Mouse (Mus musculus) heart, embryonic 12.5 days (tissue): ENCODE results near the gene Adamtsl2. TPM values are rescaled to one million over a fixed set of nuclear protein-coding genes. Genes with fewer than 3 reads are reported as not detected.
A peak's percentile ranks its signal among the peaks of the same experiment; 100 is the strongest.

ENCODE experiments used
- ATAC-seq: fragments of 200-750 bp; cut with Nextera tagmentation; 2 replicates; pipeline ENCODE4 v1.8.0; 2017; ENCODE audit warnings: moderate TSS enrichment, moderate library complexity; ENCODE audit not compliant: insufficient number of reproducible peaks, low FRiP score
- H3K27ac ChIP-seq: fragments of 300-500 bp; sonication (generic); 2 replicates; pipeline ENCODE4 v1.5.1; 2016; ENCODE audit warnings: mild to moderate bottlenecking, moderate library complexity; ENCODE audit not compliant: poor library complexity, severe bottlenecking
- H3K27me3 ChIP-seq: fragments of 300-500 bp; sonication (generic); replicated peaks from 2 replicates; pipeline ENCODE4 v1.6.1; 2016; ENCODE audit warnings: mild to moderate bottlenecking, moderate library complexity
- H3K36me3 ChIP-seq: fragments of 300-500 bp; sonication (generic); 2 replicates; pipeline ENCODE4 v1.6.1; 2016; ENCODE audit warnings: mild to moderate bottlenecking, moderate library complexity
- H3K4me1 ChIP-seq: fragments of 300-500 bp; sonication (generic); replicated peaks from 2 replicates; pipeline ENCODE4 v1.6.1; 2016; ENCODE audit warnings: mild to moderate bottlenecking
- H3K4me2 ChIP-seq: fragments of 300-500 bp; sonication (generic); 2 replicates; pipeline ENCODE4 v1.6.1; 2016; ENCODE audit warnings: mild to moderate bottlenecking, moderate library complexity
- H3K4me3 ChIP-seq: fragments of 300-500 bp; sonication (generic); 2 replicates; pipeline ENCODE4 v1.5.1; 2016; ENCODE audit warnings: mild to moderate bottlenecking
- H3K9ac ChIP-seq: fragments of 300-500 bp; sonication (generic); 2 replicates; pipeline ENCODE4 v1.6.1; 2016; ENCODE audit warnings: mild to moderate bottlenecking, moderate library complexity
- H3K9me3 ChIP-seq: fragments of 300-500 bp; sonication (generic); replicated peaks from 2 replicates; pipeline ENCODE4 v1.6.1; 2016; ENCODE audit warnings: mild to moderate bottlenecking, moderate library complexity
- WGBS: fragments of 180-500 bp; shearing (Covaris S2); methylation state at CpG from one replicate; pipeline ENCODE4 v1.1.7; 2016; 5-methylcytosine and 5-hydroxymethylcytosine counted together
- polyA plus RNA-seq: library from polyadenylated mRNA; unstranded; fragments of >200 nt; fragmentation: Nextera tagmentation; extraction: Ambion mirVana; gene quantifications from 2 replicates; pipeline ENCODE4 v1.2.1, GENCODE M21; 2016

The Adamtsl2 gene
- polyA plus RNA-seq, 1 experiment from 2014 or later = 12.2 TPM

- Histone ChIP-seq H3K36me3 (no peaks in the 10 kb centered on the region), H3K4me2 (no peak overlapping the region), H3K9me3 (no peaks in the 10 kb centered on the region), H3K27me3 (0 out of 2 replicates have a peak, but pooled peaks cover 4% of the 10 kb centered on the region), H3K4me3 (no peak overlapping the region), H3K27ac (no peak overlapping the region), H3K9ac (no peak overlapping the region), H3K4me1 (no peaks in the 10 kb centered on the region)
- WGBS = 71% methylated on average over 6 of the region's 6 CpGs
- ATAC-seq = no peak
Measured at GRCm38 (mm10) chr2:27049408-27049807, 29.8 kb upstream of the Adamtsl2 start.

GRCm38 (mm10) chr2:27058251-27058650 is 20.9 kb upstream of the Adamtsl2 start:
- Histone ChIP-seq H3K27ac (no peak overlapping the region), H3K27me3 (no peaks in the 10 kb centered on the region), H3K4me1 (peaks cover 31% of the 10 kb centered on the region), H3K9ac (no peak overlapping the region), H3K9me3 (no peaks in the 10 kb centered on the region), H3K4me2 (no peak overlapping the region), H3K36me3 (no peaks in the 10 kb centered on the region), H3K4me3 (no peak overlapping the region)
- no peak for ATAC-seq
- 68% methylated on average over 4 of the region's 4 CpGs for WGBS

GRCm38 (mm10) chr2:27058751-27059150 is 20.4 kb upstream of the Adamtsl2 start:
- no peaks in the 10 kb centered on the region for H3K36me3 ChIP-seq
- no peak overlapping the region for H3K4me2 ChIP-seq
- no peaks in the 10 kb centered on the region for H3K9me3 ChIP-seq
- H3K27ac ChIP-seq = no peak overlapping the region
- H3K4me1 ChIP-seq = peaks cover 31% of the 10 kb centered on the region
- WGBS = 56% methylated on average over 12 of the region's 12 CpGs
- ATAC-seq = no peak
- H3K4me3 ChIP-seq = no peak overlapping the region
- H3K27me3 ChIP-seq = no peaks in the 10 kb centered on the region
- no peak overlapping the region for H3K9ac ChIP-seq

GRCm38 (mm10) chr2:27059187-27059586 is 20.0 kb upstream of the Adamtsl2 start:
- Histone ChIP-seq H3K27ac (no peak overlapping the region), H3K27me3 (no peaks in the 10 kb centered on the region), H3K36me3 (no peaks in the 10 kb centered on the region), H3K4me3 (no peak overlapping the region), H3K4me2 (no peak overlapping the region), H3K9me3 (no peaks in the 10 kb centered on the region), H3K4me1 (peaks cover 31% of the 10 kb centered on the region), H3K9ac (no peak overlapping the region)
- 82% methylated on average over 9 of the region's 9 CpGs for WGBS
- no peak for ATAC-seq

- ATAC-seq = no peak
- no peaks in the 10 kb centered on the region for H3K9me3 ChIP-seq
- WGBS = 76% methylated on average over 2 of the region's 2 CpGs
- no peak overlapping the region for H3K4me2 ChIP-seq
- no peaks in the 10 kb centered on the region for H3K36me3 ChIP-seq
- H3K9ac ChIP-seq = no peak overlapping the region
- H3K27me3 ChIP-seq = peaks cover 6% of the 10 kb centered on the region; the same call in 1 of the 2 replicates
- no peak overlapping the region for H3K27ac ChIP-seq
- H3K4me1 ChIP-seq = peaks cover 21% of the 10 kb centered on the region
- H3K4me3 ChIP-seq = no peak overlapping the region
Measured at GRCm38 (mm10) chr2:27067124-27067523, 12.1 kb upstream of the Adamtsl2 start.

- Histone ChIP-seq H3K36me3 (no peaks in the 10 kb centered on the region), H3K27ac (no peak overlapping the region), H3K4me3 (no peak overlapping the region), H3K4me1 (peaks cover 18% of the 10 kb centered on the region), H3K9ac (no peak overlapping the region), H3K9me3 (no peaks in the 10 kb centered on the region), H3K27me3 (peaks cover 6% of the 10 kb centered on the region; the same call in 1 of the 2 replicates), H3K4me2 (no peak overlapping the region)
- ATAC-seq = no peak
- 39% methylated on average over 2 of the region's 2 CpGs for WGBS
Measured at GRCm38 (mm10) chr2:27067996-27068395, 11.2 kb upstream of the Adamtsl2 start.

GRCm38 (mm10) chr2:27069646-27070045 is 9.5 kb upstream of the Adamtsl2 start:
- Histone ChIP-seq H3K27ac (no peak overlapping the region), H3K36me3 (no peaks in the 10 kb centered on the region), H3K9ac (no peak overlapping the region), H3K9me3 (no peaks in the 10 kb centered on the region), H3K4me2 (no peak overlapping the region), H3K27me3 (peaks cover 12% of the 10 kb centered on the region; the same call in 1 of the 2 replicates), H3K4me1 (peaks cover 18% of the 10 kb centered on the region), H3K4me3 (no peak overlapping the region)
- WGBS = 55% methylated on average over 3 of the region's 3 CpGs
- ATAC-seq = no peak

GRCm38 (mm10) chr2:27070247-27070813 is 8.8 kb upstream of the Adamtsl2 start:
- Histone ChIP-seq H3K27ac (no peak overlapping the region), H3K9me3 (no peaks in the 10 kb centered on the region), H3K27me3 (peaks cover 14% of the 10 kb centered on the region; the same call in 1 of the 2 replicates), H3K4me1 (peaks cover 24% of the 10 kb centered on the region), H3K36me3 (no peaks in the 10 kb centered on the region), H3K9ac (no peak overlapping the region), H3K4me3 (no peak overlapping the region), H3K4me2 (no peak overlapping the region)
- 71% methylated on average over 2 of the region's 2 CpGs for WGBS
- no peak for ATAC-seq

GRCm38 (mm10) chr2:27071137-27071536 is 8.0 kb upstream of the Adamtsl2 start:
- Histone ChIP-seq H3K4me3 (no peak overlapping the region), H3K4me1 (peaks cover 29% of the 10 kb centered on the region), H3K27ac (0 out of 2 replicates have a peak overlapping the region, but pooled peaks have one; percentile 11), H3K4me2 (no peak overlapping the region), H3K9ac (no peak overlapping the region), H3K27me3 (peaks cover 14% of the 10 kb centered on the region; the same call in 1 of the 2 replicates), H3K9me3 (no peaks in the 10 kb centered on the region), H3K36me3 (no peaks in the 10 kb centered on the region)
- ATAC-seq = peak; percentile 46; the same call in 1 of the 2 replicates
- 2% methylated on average over 4 of the region's 4 CpGs for WGBS

GRCm38 (mm10) chr2:27071978-27072377 is 7.2 kb upstream of the Adamtsl2 start, which contains the start of gene Mymk:
Mymk (minus strand) TSS chr2:27072179.
- Histone ChIP-seq H3K4me3 (no peak within 1 kb of the TSS), H3K9ac (no peak within 1 kb of the TSS), H3K4me2 (no peak within 1 kb of the TSS), H3K27ac (0 out of 2 replicates have a peak within 1 kb of the TSS, but pooled peaks have one; percentile 11), H3K4me1 (peaks cover 29% of the 10 kb centered on the region), H3K36me3 (no peaks in the 10 kb centered on the region), H3K27me3 (peaks cover 19% of the 10 kb centered on the region), H3K9me3 (no peaks in the 10 kb centered on the region)
- no peak for ATAC-seq
- 78% methylated on average over 2 of the region's 2 CpGs for WGBS

- Histone ChIP-seq H3K36me3 (no peaks in the 10 kb centered on the region), H3K27ac (no peak overlapping the region), H3K9me3 (no peaks in the 10 kb centered on the region), H3K4me1 (peaks cover 39% of the 10 kb centered on the region), H3K4me3 (no peak overlapping the region), H3K9ac (no peak overlapping the region), H3K27me3 (peaks cover 16% of the 10 kb centered on the region), H3K4me2 (no peak overlapping the region)
- ATAC-seq = no peak
- WGBS = 63% methylated on average over 4 of the region's 4 CpGs
Measured at GRCm38 (mm10) chr2:27073407-27073806, 5.8 kb upstream of the Adamtsl2 start.

- no peaks in the 10 kb centered on the region for H3K36me3 ChIP-seq
- no peak overlapping the region for H3K4me2 ChIP-seq
- H3K4me3 ChIP-seq = no peak overlapping the region
- peaks cover 50% of the 10 kb centered on the region for H3K4me1 ChIP-seq
- no peak overlapping the region for H3K27ac ChIP-seq
- H3K9me3 ChIP-seq = no peaks in the 10 kb centered on the region
- WGBS = 83% methylated on average over 4 of the region's 4 CpGs
- ATAC-seq = no peak
- peaks cover 16% of the 10 kb centered on the region for H3K27me3 ChIP-seq
- no peak overlapping the region for H3K9ac ChIP-seq
Measured at GRCm38 (mm10) chr2:27074804-27075203, 4.4 kb upstream of the Adamtsl2 start.
